Mouse (Mus musculus): ENCODE results near the gene Aatk. TPM values are rescaled to one million over a fixed set of nuclear protein-coding genes. Genes with fewer than 3 reads are reported as not detected.

Aatk gene
- polyA plus RNA-seq, 1 experiment from 2014 or later = 7.7 TPM

DNA sequence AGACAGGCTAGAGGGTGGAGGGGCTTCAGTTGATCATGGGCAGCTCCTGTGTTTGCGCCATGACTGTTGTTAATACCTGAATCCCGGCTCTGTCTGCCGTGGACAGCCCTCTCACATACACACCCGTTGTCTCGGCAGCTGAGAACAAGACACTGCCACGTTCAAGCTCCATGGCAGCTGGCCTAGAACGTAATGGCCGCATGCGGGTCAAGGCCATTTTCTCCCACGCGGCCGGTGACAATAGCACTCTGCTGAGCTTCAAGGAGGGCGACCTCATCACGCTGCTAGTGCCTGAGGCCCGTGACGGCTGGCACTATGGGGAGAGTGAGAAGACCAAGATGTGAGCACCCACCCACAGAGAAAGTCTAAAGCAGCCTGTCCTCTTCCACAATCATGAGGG is 49.6 kb downstream of the Aatk start:
- Histone ChIP-seq H3K4me3 (no peak overlapping the region), H3K27me3 (no peaks in the 10 kb centered on the region), H3K9me3 (no peaks in the 10 kb centered on the region), H3K27ac (replicated peaks) (no peak overlapping the region), H3K4me2 (replicated peaks) (no peak overlapping the region), H3K9ac (replicated peaks) (no peak overlapping the region), H3K4me1 (peaks cover 2% of the 10 kb centered on the region), H3K36me3 (0 out of 2 replicates have a peak, but pooled peaks cover 4% of the 10 kb centered on the region)
- no peak for ATAC-seq (ENCODE audit: low FRiP score, low read depth)
- WGBS = 88% methylated on average over 16 of the region's 16 CpGs

DNA sequence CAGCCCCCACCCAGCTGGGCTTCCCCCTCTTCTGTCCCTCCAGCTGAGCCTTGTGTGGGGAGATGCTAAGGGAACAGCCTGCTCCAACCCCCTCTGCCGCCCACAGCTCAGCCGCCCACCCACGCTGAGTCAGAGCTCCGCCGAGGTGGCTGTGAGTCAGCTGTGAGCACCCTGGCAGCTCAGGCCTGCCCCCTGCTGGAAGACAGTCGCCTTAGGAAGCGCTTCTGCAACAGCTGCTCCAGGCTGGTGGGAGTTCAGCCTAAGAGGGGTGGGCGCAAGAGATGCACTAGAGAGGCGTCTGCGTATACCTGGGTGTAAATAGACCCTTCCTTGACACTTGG is 55.7 kb downstream of the Aatk start:
- no peaks in the 10 kb centered on the region for H3K36me3 ChIP-seq
- no peak overlapping the region for H3K27ac ChIP-seq (replicated peaks)
- H3K27me3 ChIP-seq = peaks cover 5% of the 10 kb centered on the region; the same call in 1 of the 2 replicates
- ATAC-seq (ENCODE audit: low FRiP score, low read depth) = peak; percentile 78
- H3K4me1 ChIP-seq = peaks cover 33% of the 10 kb centered on the region
- H3K4me3 ChIP-seq = no peak overlapping the region
- peak overlapping the region; percentile 6; the same call in 1 of the 2 replicates for H3K4me2 ChIP-seq (replicated peaks)
- H3K9ac ChIP-seq (replicated peaks) = no peak overlapping the region
- 16% methylated on average over 10 of the region's 10 CpGs for WGBS
- no peaks in the 10 kb centered on the region for H3K9me3 ChIP-seq

DNA sequence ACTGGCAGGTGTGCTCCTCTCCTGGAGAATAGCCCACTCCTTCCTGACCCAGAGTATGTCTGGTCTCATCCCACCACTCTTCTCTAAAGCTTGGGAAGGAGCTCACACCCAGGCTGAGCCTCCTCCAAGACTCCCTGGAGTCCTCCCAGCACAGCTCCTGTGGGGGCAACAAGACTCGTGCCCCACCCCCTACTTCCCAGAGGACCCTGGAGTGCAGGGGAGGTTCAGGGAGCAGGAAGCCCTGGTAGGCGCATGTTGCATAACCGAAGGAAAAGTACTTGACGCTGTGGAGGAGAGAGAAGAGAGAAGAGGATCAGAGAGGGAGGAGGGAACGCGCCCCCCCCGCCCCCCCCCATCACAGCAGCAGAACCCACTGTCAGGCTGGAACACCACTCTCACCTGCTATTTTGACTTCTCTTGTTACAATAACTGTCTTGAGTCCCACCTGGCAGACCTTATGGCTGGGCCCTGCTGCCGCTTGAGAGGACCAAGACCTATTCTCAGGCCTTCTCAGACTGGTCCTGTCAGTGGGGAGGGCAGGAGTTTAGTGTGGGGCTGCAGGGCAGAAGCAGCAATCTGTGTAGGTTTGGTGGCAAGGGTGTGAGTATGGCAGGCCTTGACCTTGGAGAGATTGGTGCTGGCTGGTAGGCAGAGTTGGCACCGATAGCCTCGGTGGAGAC is 56.2 kb downstream of the Aatk start:
- Histone ChIP-seq H3K27ac (replicated peaks) (no peak overlapping the region), H3K36me3 (no peaks in the 10 kb centered on the region), H3K9me3 (no peaks in the 10 kb centered on the region), H3K4me3 (no peak overlapping the region), H3K4me2 (replicated peaks) (peak overlapping the region; percentile 6; the same call in 1 of the 2 replicates), H3K4me1 (peaks cover 33% of the 10 kb centered on the region), H3K9ac (replicated peaks) (0 out of 2 replicates have a peak overlapping the region, but pooled peaks have one; percentile 12), H3K27me3 (peaks cover 5% of the 10 kb centered on the region; the same call in 1 of the 2 replicates)
- no peak; the same call in 1 of the 2 replicates for ATAC-seq (ENCODE audit: low FRiP score, low read depth)
- WGBS = 60% methylated on average over 10 of the region's 10 CpGs

DNA sequence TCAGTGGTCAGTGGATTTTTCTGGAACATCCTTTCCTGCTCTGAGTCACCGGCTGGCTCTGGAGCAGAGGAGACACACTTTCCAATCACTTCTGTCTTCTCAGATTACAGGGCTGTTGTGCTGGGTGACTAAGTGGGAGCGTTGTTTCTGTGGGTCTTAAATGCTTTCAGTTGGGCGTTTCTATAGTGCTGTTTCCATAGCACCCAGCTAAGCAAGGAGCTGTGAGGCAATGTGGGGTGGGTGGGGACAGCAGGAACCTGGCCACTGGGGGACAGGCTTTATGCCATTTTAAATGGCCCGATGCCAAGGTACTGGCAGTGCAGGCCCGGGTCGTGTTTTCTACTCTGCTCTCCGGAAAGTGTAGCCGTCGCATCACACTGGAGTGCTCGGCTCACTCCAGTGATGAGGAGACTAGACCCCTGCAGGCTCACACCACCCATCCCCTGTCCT is 57.8 kb downstream of the Aatk start:
- Histone ChIP-seq H3K4me2 (replicated peaks) (no peak overlapping the region), H3K36me3 (no peaks in the 10 kb centered on the region), H3K9ac (replicated peaks) (peak overlapping the region; percentile 4; the same call in 1 of the 2 replicates), H3K9me3 (no peaks in the 10 kb centered on the region), H3K27ac (replicated peaks) (peak overlapping the region; percentile 36), H3K4me3 (no peak overlapping the region), H3K4me1 (peaks cover 33% of the 10 kb centered on the region), H3K27me3 (peaks cover 5% of the 10 kb centered on the region; the same call in 1 of the 2 replicates)
- peak; percentile 28; the same call in 1 of the 2 replicates for ATAC-seq (ENCODE audit: low FRiP score, low read depth)
- 27% methylated on average over 10 of the region's 10 CpGs for WGBS

DNA sequence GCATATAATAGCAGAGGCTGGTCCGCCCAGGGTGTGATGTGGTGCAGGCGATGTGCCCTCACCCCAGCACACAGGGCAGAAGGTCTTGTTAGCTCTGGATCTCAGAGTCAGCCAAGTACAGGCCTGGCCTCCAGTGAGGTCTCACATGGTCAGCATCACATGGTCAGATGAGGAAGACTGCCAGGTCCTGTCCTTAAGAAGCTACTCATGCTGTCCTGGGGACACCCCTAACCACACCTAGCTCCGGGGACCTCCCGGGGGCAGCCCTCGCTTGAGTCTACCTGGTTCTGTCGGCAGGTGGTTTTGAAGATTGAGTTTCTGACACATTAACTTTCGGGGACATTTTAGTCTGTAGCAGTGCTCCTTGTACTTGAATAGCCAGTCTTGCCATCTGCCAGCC is 58.6 kb downstream of the Aatk start:
- no peaks in the 10 kb centered on the region for H3K9me3 ChIP-seq
- ATAC-seq (ENCODE audit: low FRiP score, low read depth) = no peak
- H3K36me3 ChIP-seq = no peaks in the 10 kb centered on the region
- no peak overlapping the region for H3K9ac ChIP-seq (replicated peaks)
- no peak overlapping the region for H3K27ac ChIP-seq (replicated peaks)
- peaks cover 5% of the 10 kb centered on the region; the same call in 1 of the 2 replicates for H3K27me3 ChIP-seq
- H3K4me1 ChIP-seq = peaks cover 33% of the 10 kb centered on the region
- H3K4me2 ChIP-seq (replicated peaks) = no peak overlapping the region
- H3K4me3 ChIP-seq = no peak overlapping the region
- WGBS = 87% methylated on average over 7 of the region's 7 CpGs

DNA sequence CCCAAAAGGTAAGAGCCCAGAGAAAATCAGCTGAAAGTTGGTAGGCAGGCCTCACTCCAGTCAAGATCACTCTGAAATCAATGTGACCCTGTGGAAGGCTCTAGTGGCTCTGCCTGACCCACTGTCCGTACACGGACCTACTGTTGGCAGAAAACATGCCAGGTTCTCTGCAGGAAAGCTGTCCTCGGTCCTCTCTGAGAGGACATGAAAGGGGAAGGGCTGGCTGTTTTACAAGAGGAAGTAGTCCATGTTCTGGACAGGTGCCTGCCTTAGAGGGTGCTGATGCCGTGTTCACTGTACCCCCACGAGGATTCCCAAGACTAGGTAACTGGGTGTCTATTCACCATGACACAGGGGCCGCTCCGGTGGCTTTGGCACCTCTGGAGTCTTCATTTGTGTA is 59.1 kb downstream of the Aatk start:
- H3K27me3 ChIP-seq = peaks cover 5% of the 10 kb centered on the region; the same call in 1 of the 2 replicates

DNA sequence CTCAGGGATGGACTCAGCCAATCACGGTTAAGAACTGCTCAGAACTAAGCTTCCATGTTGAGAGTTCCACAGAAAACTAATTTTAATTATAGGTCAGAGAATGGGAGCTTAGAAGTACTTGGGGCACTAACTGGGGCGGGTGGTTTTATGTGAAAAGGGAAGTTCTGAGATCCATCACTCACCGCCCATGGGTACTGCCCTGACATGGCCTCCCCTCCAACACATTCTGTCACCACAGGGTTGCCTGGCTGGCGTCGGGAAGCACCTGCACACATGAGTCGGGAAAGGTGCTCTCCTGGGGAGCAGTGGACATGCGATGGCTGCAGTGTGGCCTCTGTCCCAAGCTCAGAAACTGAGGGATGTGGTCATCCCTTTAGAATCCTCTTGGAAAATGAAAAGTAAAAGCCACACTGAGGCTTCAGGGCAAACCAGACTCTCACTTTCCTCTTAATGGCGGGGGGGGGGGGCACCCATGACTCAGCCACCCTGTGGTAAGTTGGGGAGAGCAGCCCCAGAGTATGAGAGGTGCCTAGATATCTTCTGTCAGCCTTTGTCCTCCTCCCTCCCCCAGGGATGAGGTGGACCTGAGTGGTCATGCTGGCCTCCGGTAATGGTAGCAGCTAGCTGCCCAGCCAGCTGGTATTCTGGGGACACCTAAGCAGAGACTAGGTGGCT is 60.1 kb downstream of the Aatk start:
- Histone ChIP-seq H3K27ac (replicated peaks) (no peak overlapping the region), H3K9ac (replicated peaks) (no peak overlapping the region), H3K4me2 (replicated peaks) (no peak overlapping the region), H3K9me3 (no peaks in the 10 kb centered on the region), H3K27me3 (peaks cover 5% of the 10 kb centered on the region; the same call in 1 of the 2 replicates), H3K4me3 (no peak overlapping the region), H3K4me1 (peaks cover 33% of the 10 kb centered on the region), H3K36me3 (no peaks in the 10 kb centered on the region)
- no peak for ATAC-seq (ENCODE audit: low FRiP score, low read depth)
- WGBS = 89% methylated on average over 9 of the region's 9 CpGs

More for the DNA sequence above, 59.1 kb downstream of the Aatk start:
- no peak overlapping the region for H3K9ac ChIP-seq (replicated peaks)
- no peak for ATAC-seq (ENCODE audit: low FRiP score, low read depth)
- no peaks in the 10 kb centered on the region for H3K36me3 ChIP-seq
- WGBS = 84% methylated on average over 7 of the region's 7 CpGs
- H3K27ac ChIP-seq (replicated peaks) = no peak overlapping the region
- peaks cover 33% of the 10 kb centered on the region for H3K4me1 ChIP-seq
- no peak overlapping the region for H3K4me2 ChIP-seq (replicated peaks)
- H3K9me3 ChIP-seq = no peaks in the 10 kb centered on the region
- no peak overlapping the region for H3K4me3 ChIP-seq

DNA sequence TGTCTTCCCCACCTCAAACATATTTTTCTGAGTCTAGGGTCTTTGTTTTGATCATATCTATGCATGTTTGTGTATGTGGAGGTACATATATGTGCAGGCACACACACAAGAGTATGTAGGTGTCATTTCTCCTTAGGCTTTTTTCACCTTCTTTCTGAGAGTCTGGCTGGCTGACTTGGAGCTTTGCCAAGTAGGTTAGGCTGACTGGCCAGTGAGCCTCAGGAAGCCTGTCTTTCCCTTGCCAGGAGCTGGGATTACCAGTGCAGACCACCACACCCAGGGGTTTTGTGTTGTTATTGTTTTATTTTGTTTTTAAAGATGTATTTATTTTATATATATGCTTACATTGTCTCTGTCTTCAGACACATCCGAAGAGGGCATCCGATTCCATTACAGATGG is 63.8 kb downstream of the Aatk start:
- Histone ChIP-seq H3K27ac (replicated peaks) (no peak overlapping the region), H3K9me3 (no peaks in the 10 kb centered on the region), H3K36me3 (no peaks in the 10 kb centered on the region), H3K27me3 (no peaks in the 10 kb centered on the region), H3K4me3 (no peak overlapping the region), H3K4me1 (peaks cover 2% of the 10 kb centered on the region), H3K4me2 (replicated peaks) (no peak overlapping the region), H3K9ac (replicated peaks) (no peak overlapping the region)
- WGBS = 84% methylated on average over 2 of the region's 2 CpGs
- ATAC-seq (ENCODE audit: low FRiP score, low read depth) = no peak

DNA sequence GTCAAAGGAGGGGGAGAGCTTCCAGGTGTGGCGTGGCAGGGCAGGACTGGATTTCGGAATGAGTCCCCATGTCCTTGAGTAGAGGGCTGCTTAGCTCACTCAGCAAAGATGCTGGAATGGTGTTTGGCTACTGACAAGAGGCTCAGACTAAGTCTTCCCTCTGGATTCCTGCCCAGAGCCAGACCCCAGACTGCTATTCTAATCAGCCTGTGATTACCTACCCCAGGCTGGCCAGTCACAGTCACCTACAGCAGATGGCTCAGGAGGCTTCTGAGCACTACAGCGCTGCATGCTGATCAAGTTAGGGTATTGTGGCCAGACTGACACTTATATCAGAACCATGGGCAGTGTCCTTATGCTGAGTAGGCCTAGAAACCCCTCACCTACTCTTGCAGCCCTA is 64.7 kb downstream of the Aatk start:
- H3K4me1 ChIP-seq = no peaks in the 10 kb centered on the region
- H3K36me3 ChIP-seq = no peaks in the 10 kb centered on the region
- no peaks in the 10 kb centered on the region for H3K9me3 ChIP-seq
- no peak for ATAC-seq (ENCODE audit: low FRiP score, low read depth)
- no peak overlapping the region for H3K27ac ChIP-seq (replicated peaks)
- WGBS = 90% methylated on average over 3 of the region's 3 CpGs
- no peaks in the 10 kb centered on the region for H3K27me3 ChIP-seq
- no peak overlapping the region for H3K4me3 ChIP-seq
- H3K9ac ChIP-seq (replicated peaks) = no peak overlapping the region
- H3K4me2 ChIP-seq (replicated peaks) = no peak overlapping the region

DNA sequence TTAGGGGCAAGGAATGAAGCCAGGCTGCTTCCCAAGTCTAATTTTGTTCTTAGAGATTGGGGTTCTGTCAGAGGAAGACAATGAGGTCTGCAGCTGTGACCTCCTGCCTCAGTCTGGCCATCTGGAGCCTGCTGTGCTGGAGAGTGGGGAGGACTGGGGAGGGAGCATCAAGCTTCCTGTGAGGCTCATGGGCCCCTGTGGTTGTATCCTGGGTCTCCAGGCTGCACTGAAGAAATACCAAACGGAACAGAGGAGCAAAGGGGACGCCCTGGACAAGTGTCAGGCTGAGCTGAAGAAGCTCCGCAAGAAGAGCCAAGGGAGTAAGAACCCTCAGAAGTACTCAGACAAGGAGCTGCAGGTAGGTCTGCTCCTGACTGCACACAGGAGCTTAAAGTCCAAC is 65.2 kb downstream of the Aatk start:
- Histone ChIP-seq H3K27ac (replicated peaks) (no peak overlapping the region), H3K9ac (replicated peaks) (no peak overlapping the region), H3K4me2 (replicated peaks) (no peak overlapping the region), H3K36me3 (no peaks in the 10 kb centered on the region), H3K27me3 (no peaks in the 10 kb centered on the region), H3K4me3 (no peak overlapping the region), H3K9me3 (no peaks in the 10 kb centered on the region), H3K4me1 (no peaks in the 10 kb centered on the region)
- 72% methylated on average over 3 of the region's 3 CpGs for WGBS
- no peak for ATAC-seq (ENCODE audit: low FRiP score, low read depth)

DNA sequence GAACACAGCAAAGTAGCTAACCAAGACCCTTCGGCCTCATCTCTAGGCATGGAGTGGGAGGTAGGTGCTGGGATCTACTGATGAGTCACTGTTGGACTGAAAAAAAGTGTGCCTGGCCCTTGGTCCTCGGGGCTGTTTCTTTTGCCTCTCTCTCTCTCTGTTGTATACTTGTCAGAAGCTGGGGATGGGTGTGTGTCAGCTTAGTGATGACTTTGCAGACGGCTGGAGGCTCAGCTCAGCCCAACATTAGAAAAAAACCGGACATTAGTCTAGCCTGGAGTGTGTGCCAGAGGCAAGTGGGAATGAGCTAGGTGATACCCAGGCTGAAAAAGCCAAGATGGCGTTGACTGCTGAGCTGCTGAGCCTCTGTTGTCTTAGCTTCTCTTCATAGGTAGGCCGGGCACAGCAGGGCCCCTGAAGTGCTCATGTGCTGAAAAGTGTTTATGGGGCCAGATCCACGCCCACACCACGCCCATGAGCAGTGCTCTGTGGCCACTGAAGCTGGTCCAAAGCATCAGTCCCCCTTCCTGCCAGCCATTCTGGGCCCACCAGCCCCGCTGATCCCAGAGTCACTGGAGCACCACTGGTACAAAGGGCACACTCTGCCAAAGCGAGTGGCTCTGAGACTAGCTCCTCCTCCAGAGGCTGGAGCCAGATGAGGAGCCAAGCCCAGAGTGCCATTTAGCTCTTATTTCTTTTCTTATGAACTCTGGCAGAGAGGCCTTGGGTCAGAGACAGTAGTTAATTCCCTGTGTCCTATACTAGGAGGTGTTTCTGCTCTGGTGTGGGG is 67.2 kb downstream of the Aatk start:
- Histone ChIP-seq H3K4me2 (replicated peaks) (no peak overlapping the region), H3K9ac (replicated peaks) (no peak overlapping the region), H3K27me3 (no peaks in the 10 kb centered on the region), H3K27ac (replicated peaks) (no peak overlapping the region), H3K4me3 (no peak overlapping the region), H3K9me3 (no peaks in the 10 kb centered on the region), H3K4me1 (no peaks in the 10 kb centered on the region), H3K36me3 (no peaks in the 10 kb centered on the region)
- no peak for ATAC-seq (ENCODE audit: low FRiP score, low read depth)
- WGBS = 83% methylated on average over 10 of the region's 10 CpGs

DNA sequence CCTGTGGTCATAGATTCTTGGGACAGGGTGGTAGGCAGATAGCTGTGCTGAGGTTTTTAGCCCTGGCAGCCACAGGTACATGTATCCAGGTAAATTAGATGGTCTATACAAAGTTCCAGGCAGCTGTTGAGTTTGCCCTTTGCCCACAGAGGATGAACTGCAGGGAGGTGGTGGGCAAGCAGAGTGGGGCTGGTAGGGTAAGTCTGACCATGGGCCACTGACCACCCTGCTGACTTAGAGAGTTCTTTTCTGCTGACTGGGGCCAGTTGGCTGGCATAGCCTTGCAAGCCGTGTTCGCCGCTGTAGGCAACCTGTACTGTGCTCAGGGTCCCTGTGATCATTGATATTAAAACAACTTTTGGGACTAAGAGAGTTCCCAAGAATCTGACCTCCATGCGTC is 68.3 kb downstream of the Aatk start:
- Histone ChIP-seq H3K36me3 (no peaks in the 10 kb centered on the region), H3K4me2 (replicated peaks) (no peak overlapping the region), H3K4me3 (no peak overlapping the region), H3K4me1 (no peaks in the 10 kb centered on the region), H3K27me3 (no peaks in the 10 kb centered on the region), H3K9ac (replicated peaks) (no peak overlapping the region), H3K9me3 (no peaks in the 10 kb centered on the region), H3K27ac (replicated peaks) (no peak overlapping the region)
- ATAC-seq (ENCODE audit: low FRiP score, low read depth) = no peak
- WGBS = 96% methylated on average over 4 of the region's 4 CpGs

Data from midbrain, embryonic 12.5 days (tissue).